Mouse (Mus musculus) brain, adult 2 months (tissue): ENCODE data around the gene Rasl11a.
"Not testable (repeated sequence)": the region's sequence is repeated elsewhere in the genome, so short reads cannot be mapped to it uniquely, and the experiment has no call there.

Experiments
- DNase-seq: peaks from one replicate; pipeline ENCODE4 v3.0.0; 2011; ENCODE audit warnings: low read depth, low spot score

The Rasl11a gene

DNA sequence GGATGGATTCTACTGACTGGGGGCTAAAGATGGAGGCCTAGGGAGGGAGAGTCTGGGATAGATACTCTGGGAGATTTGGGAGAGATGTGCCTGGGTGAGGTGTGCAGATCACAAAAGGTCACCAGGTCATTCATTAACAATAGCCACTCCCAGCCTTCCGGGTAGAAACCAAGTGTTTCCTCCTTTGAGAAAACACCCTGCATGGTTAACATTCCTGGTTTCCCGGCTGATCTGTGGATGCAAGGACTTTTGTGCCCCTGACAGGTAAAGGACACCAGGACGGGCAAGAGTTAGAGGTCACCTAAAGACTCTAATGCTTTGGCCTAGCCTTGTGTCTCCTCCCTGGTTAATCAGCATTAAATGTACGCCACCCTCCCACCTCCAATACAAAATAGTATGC lies 48.0 kb downstream of the Rasl11a start:
- DNase-seq, result no peak

DNA sequence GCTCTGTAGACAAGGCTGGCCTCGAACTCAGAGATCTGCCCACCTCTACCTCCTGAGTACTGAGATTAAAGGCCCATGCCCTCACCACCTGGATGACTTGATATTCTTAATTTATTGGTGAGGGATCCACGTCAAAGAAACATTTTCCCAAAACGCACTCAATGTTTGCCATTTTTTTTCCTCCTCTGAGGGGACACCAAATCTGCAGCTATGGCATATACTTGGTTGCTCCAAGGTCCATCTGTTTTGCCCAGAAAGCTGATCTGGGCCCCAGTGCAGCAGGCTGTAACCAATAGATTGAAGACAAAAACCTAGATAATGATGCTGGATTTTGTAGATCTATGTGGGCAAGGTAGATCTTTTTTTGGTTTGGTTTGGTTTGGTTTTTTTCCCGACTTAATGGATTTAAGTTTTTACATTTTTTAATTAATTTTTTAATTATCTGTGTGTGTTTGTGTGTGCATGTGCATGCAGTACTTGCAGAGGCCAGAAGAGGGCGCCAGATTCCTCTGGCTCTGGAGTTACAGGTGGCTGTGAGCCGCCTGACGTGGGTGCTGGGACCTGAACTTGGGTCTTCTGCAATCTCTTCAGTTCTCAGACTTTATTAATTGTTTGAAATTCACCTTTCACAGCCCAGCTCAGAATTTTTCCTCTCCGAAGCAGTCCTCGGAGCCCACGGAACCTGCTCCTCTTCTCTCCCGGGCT lies 48.8 kb downstream of the Rasl11a start:
- DNase-seq, result no peak

DNA sequence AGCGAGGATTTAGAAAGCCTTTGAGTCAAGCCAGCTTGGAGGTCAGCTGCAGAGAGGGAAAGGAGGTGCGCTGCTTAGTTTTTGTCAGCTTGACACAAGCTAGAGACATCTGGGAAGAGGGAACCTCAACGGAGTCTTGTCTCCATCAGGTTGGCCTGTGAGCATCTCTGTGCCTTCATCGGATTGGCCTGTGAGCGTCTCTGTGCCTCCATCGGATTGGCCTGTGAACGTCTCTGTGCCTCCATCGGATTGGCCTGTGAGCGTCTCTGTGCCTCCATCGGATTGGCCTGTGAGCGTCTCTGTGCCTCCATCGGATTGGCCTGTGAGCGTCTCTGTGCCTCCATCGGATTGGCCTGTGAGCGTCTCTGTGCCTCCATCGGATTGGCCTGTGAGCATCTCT lies 50.8 kb downstream of the Rasl11a start:
- not testable (repeated sequence) for DNase-seq

DNA sequence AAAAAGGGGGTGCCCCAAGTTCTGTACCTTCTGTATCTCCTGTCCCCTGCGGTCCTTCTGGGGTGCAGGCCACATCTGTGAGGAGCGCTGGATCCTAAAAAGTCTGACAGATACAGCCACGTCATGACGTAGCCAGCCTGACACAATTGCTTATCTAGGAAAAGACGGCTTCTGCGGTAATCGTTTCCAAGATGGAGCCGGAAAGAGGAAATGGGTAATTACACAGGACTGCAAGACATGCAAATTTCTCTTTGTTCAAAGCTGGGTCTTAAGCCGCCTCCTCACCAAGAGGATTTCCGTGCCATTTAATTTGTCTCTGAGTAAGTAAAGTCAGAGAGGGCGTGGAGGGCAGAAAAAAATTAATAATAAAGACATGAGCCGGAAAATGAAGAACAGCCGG lies 52.1 kb downstream of the Rasl11a start:
- peak; percentile 30 for DNase-seq
